ENCODE assay signal across 1 mouse cellular context in the genomic region with DNA sequence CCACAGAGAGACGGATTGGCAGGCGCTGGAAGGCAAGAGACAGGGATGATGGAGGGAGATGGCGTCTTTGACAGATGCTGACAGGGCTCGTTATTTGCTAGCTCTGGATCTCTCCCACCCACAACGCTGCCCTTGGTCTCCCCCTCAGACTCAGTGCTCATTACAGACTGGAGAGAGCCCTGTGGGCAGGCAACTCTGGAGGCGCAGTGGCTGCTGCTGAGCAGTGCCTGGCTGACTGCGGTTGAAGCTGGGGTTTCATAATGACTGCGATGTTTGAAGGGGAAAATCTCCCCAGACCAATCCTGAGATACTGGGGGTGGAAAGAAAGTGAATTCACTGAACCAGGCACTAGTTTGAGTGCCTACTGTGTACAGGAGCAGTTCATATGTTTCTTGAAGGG.
TF ChIP-seq lines count a peak whose summit lies in the region.

No protein-coding gene starts in this region.

TF ChIP-seq in CH12.LX, 34 proteins besides CTCF, POLR2A, EP300 and RAD21 (continued from another document):
- TF ChIP-seq RCOR1 (conservative IDR thresholded peaks at IDR 0.05; ENCODE audit: low read depth, low read length), result peak; percentile 87; the same call in 1 of the 2 replicates
- peak; percentile 92 for TF ChIP-seq MEF2A (IDR thresholded peaks at IDR 0.05; ENCODE audit: borderline replicate concordance, low read depth, low read length)
- TF ChIP-seq JUND (conservative IDR thresholded peaks at IDR 0.05; ENCODE audit: low read depth, low read length), result peak; percentile 89
- no peak for TF ChIP-seq GABPA (IDR thresholded peaks at IDR 0.05; ENCODE audit: insufficient replicate concordance, low read depth, low read length)
- TF ChIP-seq BHLHE40 (IDR thresholded peaks at IDR 0.05; ENCODE audit: low read depth, low read length), result peak; percentile 87
- peak; percentile 92 for TF ChIP-seq MAFK (IDR thresholded peaks at IDR 0.05; ENCODE audit: insufficient replicate concordance, low read length)
TF ChIP-seq in CH12.LX: peak in this region for 15.
